Mouse (Mus musculus) CH12.LX (cell line): ENCODE measurements around the gene Art3. TPM values are rescaled to one million over a fixed set of nuclear protein-coding genes. Genes with fewer than 3 reads are reported as not detected.

ENCODE experiments used
- DNase-seq: peaks from one replicate; pipeline ENCODE4 v3.0.0-alpha.2; 2013; ENCODE audit errors: extremely low read depth
- H3K27ac ChIP-seq: 2 replicates; pipeline ENCODE4 v1.5.1; 2012; ENCODE audit warnings: low read depth, mild to moderate bottlenecking, control low read depth, moderate library complexity; ENCODE audit not compliant: insufficient read depth
- H3K27me3 ChIP-seq: replicated peaks from 2 replicates; pipeline ENCODE3; 2012; ENCODE audit warnings: inconsistent platforms
- H3K36me3 ChIP-seq, 2 experiments: replicated peaks in 1 of 2; 2 replicates each; pipeline versions ENCODE3 to v1.6.1; 2012; ENCODE audit warnings: inconsistent platforms in 1 of 2, low read length in 1 of 2, mild to moderate bottlenecking in 1 of 2, mixed read lengths in 1 of 2, moderate library complexity in 1 of 2; ENCODE audit not compliant: control insufficient read depth in 1 of 2, insufficient read depth in 1 of 2
- H3K4me1 ChIP-seq, 2 experiments: 2 replicates each; pipeline ENCODE4 v1.6.1; 2012; ENCODE audit warnings: inconsistent platforms in 1 of 2, moderate library complexity in 1 of 2; ENCODE audit not compliant: insufficient read depth in 2 of 2, control insufficient read depth in 1 of 2
- H3K4me2 ChIP-seq: 2 replicates; pipeline ENCODE4 v1.6.1; 2012; ENCODE audit warnings: low read depth, mild to moderate bottlenecking, control low read depth; ENCODE audit not compliant: poor library complexity, insufficient read depth, severe bottlenecking
- H3K4me3 ChIP-seq, 3 experiments: fragments of 150-350 bp in 1 of 3; sonication (generic) in 1 of 3; replicated peaks in 1 of 3; 2 replicates each; pipeline versions ENCODE3 to v1.5.1; 2011 to 2012; ENCODE audit warnings: low read depth in 2 of 3, low read length in 2 of 3, mild to moderate bottlenecking in 2 of 3, moderate library complexity in 2 of 3, control low read depth in 1 of 3, improper control_type of control experiment in 1 of 3, inconsistent platforms in 1 of 3, mixed read lengths in 1 of 3; ENCODE audit not compliant: poor library complexity in 1 of 3
- H3K79me2 ChIP-seq: replicated peaks from 2 replicates; pipeline ENCODE4 v1.6.1; 2012; ENCODE audit warnings: mild to moderate bottlenecking, moderate library complexity; ENCODE audit not compliant: control insufficient read depth, poor library complexity, insufficient read depth, severe bottlenecking; ENCODE audit errors: extremely low read depth
- H3K9ac ChIP-seq: 2 replicates; pipeline ENCODE4 v1.6.1; 2012; ENCODE audit warnings: low read depth, mild to moderate bottlenecking, control low read depth, moderate library complexity; ENCODE audit not compliant: insufficient read depth
- H3K9me3 ChIP-seq: replicated peaks from 2 replicates; pipeline ENCODE3; 2012; ENCODE audit warnings: low read length, inconsistent platforms, mixed read lengths
- BHLHE40 ChIP-seq: IDR thresholded peaks from 2 replicates; pipeline ENCODE4 v1.6.1; 2011; ENCODE audit warnings: mild to moderate bottlenecking, low read depth, low read length, improper control_type of control experiment
- CHD1 ChIP-seq: IDR thresholded peaks from 2 replicates; pipeline ENCODE4 v1.6.1; 2012; ENCODE audit warnings: low read depth, low read length, improper control_type of control experiment, inconsistent platforms
- CHD2 ChIP-seq: IDR thresholded peaks from 2 replicates; pipeline ENCODE4 v1.6.1; 2011; ENCODE audit warnings: low read length, improper control_type of control experiment
- CTCF ChIP-seq, 2 experiments: IDR thresholded peaks in 1 of 2; conservative IDR thresholded peaks in 1 of 2; 2 replicates each; pipeline ENCODE4 v1.5.1; 2011 to 2012; ENCODE audit warnings: low read depth in 2 of 2, low read length in 2 of 2, improper control_type of control experiment in 1 of 2, inconsistent platforms in 1 of 2, mild to moderate bottlenecking in 1 of 2, moderate library complexity in 1 of 2
- E2F4 ChIP-seq: IDR thresholded peaks from 2 replicates; pipeline ENCODE4 v1.6.1; 2011; ENCODE audit warnings: low read depth, low read length, improper control_type of control experiment; ENCODE audit not compliant: insufficient replicate concordance
- ELF1 ChIP-seq: IDR thresholded peaks from 2 replicates; pipeline ENCODE4 v1.6.1; 2014; ENCODE audit warnings: low read depth, mild to moderate bottlenecking, inconsistent platforms, low read length, improper control_type of control experiment
- EP300 ChIP-seq: IDR thresholded peaks from 2 replicates; pipeline ENCODE4 v1.6.1; 2011; ENCODE audit warnings: low read length, improper control_type of control experiment
- ETS1 ChIP-seq: conservative IDR thresholded peaks from 2 replicates; pipeline ENCODE4 v1.6.1; 2012; ENCODE audit warnings: low read depth, mild to moderate bottlenecking, inconsistent platforms, low read length, improper control_type of control experiment, moderate library complexity
- GABPA ChIP-seq: IDR thresholded peaks from 2 replicates; pipeline ENCODE4 v1.6.1; 2012; ENCODE audit warnings: low read depth, low read length, improper control_type of control experiment, inconsistent platforms; ENCODE audit not compliant: insufficient replicate concordance
- HCFC1 ChIP-seq: IDR thresholded peaks from 2 replicates; pipeline ENCODE4 v1.6.1; 2012; ENCODE audit warnings: low read depth, mild to moderate bottlenecking, inconsistent platforms, low read length, improper control_type of control experiment
- IRF4 ChIP-seq: IDR thresholded peaks from 2 replicates; pipeline ENCODE4 v1.6.1; 2014; ENCODE audit warnings: low read depth, mild to moderate bottlenecking, inconsistent platforms, low read length, improper control_type of control experiment
- JUN ChIP-seq: IDR thresholded peaks from 2 replicates; pipeline ENCODE4 v1.6.1; 2011; ENCODE audit warnings: low read depth, mild to moderate bottlenecking, low read length, improper control_type of control experiment, moderate library complexity; ENCODE audit not compliant: insufficient read depth
- JUND ChIP-seq: conservative IDR thresholded peaks from 2 replicates; pipeline ENCODE4 v1.6.1; 2011; ENCODE audit warnings: low read depth, low read length, improper control_type of control experiment
- KAT2A ChIP-seq: IDR thresholded peaks from 2 replicates; pipeline ENCODE4 v1.6.1; 2012; ENCODE audit warnings: low read length, improper control_type of control experiment, inconsistent platforms; ENCODE audit not compliant: insufficient replicate concordance
- MAFK ChIP-seq: IDR thresholded peaks from 2 replicates; pipeline ENCODE4 v1.6.1; 2011; ENCODE audit warnings: low read length, improper control_type of control experiment; ENCODE audit not compliant: insufficient replicate concordance
- MAX ChIP-seq: IDR thresholded peaks from 2 replicates; pipeline ENCODE4 v1.6.1; 2011; ENCODE audit warnings: low read length, improper control_type of control experiment
- MAZ ChIP-seq: IDR thresholded peaks from 2 replicates; pipeline ENCODE4 v1.6.1; 2012; ENCODE audit warnings: low read depth, mild to moderate bottlenecking, inconsistent platforms, low read length, improper control_type of control experiment, moderate library complexity
- MEF2A ChIP-seq: IDR thresholded peaks from 2 replicates; pipeline ENCODE4 v1.6.1; 2014; ENCODE audit warnings: low read depth, mild to moderate bottlenecking, inconsistent platforms, low read length, improper control_type of control experiment, borderline replicate concordance
- MXI1 ChIP-seq: IDR thresholded peaks from 2 replicates; pipeline ENCODE4 v1.6.1; 2011; ENCODE audit warnings: mild to moderate bottlenecking, low read depth, low read length, improper control_type of control experiment
- MYC ChIP-seq: IDR thresholded peaks from 2 replicates; pipeline ENCODE4 v1.6.1; 2011; ENCODE audit warnings: low read depth, mild to moderate bottlenecking, improper control_type of control experiment, low read length
- NELFE ChIP-seq: IDR thresholded peaks from 2 replicates; pipeline ENCODE4 v1.6.1; 2011; ENCODE audit warnings: low read depth, low read length, improper control_type of control experiment
- NRF1 ChIP-seq: IDR thresholded peaks from 2 replicates; pipeline ENCODE4 v1.6.1; 2014; ENCODE audit warnings: low read depth, mild to moderate bottlenecking, inconsistent platforms, low read length, improper control_type of control experiment, moderate library complexity
- PAX5 ChIP-seq: IDR thresholded peaks from 2 replicates; pipeline ENCODE4 v1.6.1; 2012; ENCODE audit warnings: low read length, inconsistent platforms, mixed read lengths
- POLR2A ChIP-seq: IDR thresholded peaks from 2 replicates; pipeline ENCODE4 v1.6.1; 2011; ENCODE audit warnings: low read depth, mild to moderate bottlenecking, improper control_type of control experiment, low read length
- POLR2AphosphoS2 ChIP-seq: IDR thresholded peaks from 2 replicates; pipeline ENCODE4 v1.6.1; 2011; ENCODE audit warnings: low read depth, low read length, improper control_type of control experiment
- RAD21 ChIP-seq: IDR thresholded peaks from 2 replicates; pipeline ENCODE4 v1.6.1; 2011; ENCODE audit warnings: low read depth, mild to moderate bottlenecking, low read length, improper control_type of control experiment, moderate library complexity
- RCOR1 ChIP-seq: conservative IDR thresholded peaks from 2 replicates; pipeline ENCODE4 v1.6.1; 2012; ENCODE audit warnings: low read depth, mild to moderate bottlenecking, inconsistent platforms, low read length, improper control_type of control experiment
- SIN3A ChIP-seq: IDR thresholded peaks from 2 replicates; pipeline ENCODE4 v1.6.1; 2012; ENCODE audit warnings: low read length, improper control_type of control experiment, inconsistent platforms
- SMC3 ChIP-seq: IDR thresholded peaks from 2 replicates; pipeline ENCODE4 v1.6.1; 2011; ENCODE audit warnings: low read depth, low read length, improper control_type of control experiment
- TBP ChIP-seq: conservative IDR thresholded peaks from 2 replicates; pipeline ENCODE4 v1.6.1; 2011; ENCODE audit warnings: low read depth, low read length, improper control_type of control experiment
- TCF12 ChIP-seq: IDR thresholded peaks from 2 replicates; pipeline ENCODE4 v1.6.1; 2014; ENCODE audit warnings: low read depth, mild to moderate bottlenecking, inconsistent platforms, low read length, improper control_type of control experiment
- UBTF ChIP-seq: IDR thresholded peaks from 2 replicates; pipeline ENCODE4 v1.6.1; 2012; ENCODE audit warnings: low read depth, mild to moderate bottlenecking, inconsistent platforms, low read length, improper control_type of control experiment, moderate library complexity
- USF1 ChIP-seq: IDR thresholded peaks from 2 replicates; pipeline ENCODE4 v1.6.1; 2014; ENCODE audit warnings: low read depth, mild to moderate bottlenecking, inconsistent platforms, low read length, improper control_type of control experiment
- USF2 ChIP-seq: conservative IDR thresholded peaks from 2 replicates; pipeline ENCODE4 v1.6.1; 2011; ENCODE audit warnings: low read depth, low read length, improper control_type of control experiment
- ZC3H11A ChIP-seq: IDR thresholded peaks from 2 replicates; pipeline ENCODE4 v1.6.1; 2012; ENCODE audit warnings: low read depth, mild to moderate bottlenecking, inconsistent platforms, low read length, improper control_type of control experiment
- ZKSCAN1 ChIP-seq: IDR thresholded peaks from 2 replicates; pipeline ENCODE4 v1.6.1; 2012; ENCODE audit warnings: low read depth, inconsistent platforms, low read length, improper control_type of control experiment, borderline replicate concordance
- ZMIZ1 ChIP-seq: IDR thresholded peaks from 2 replicates; pipeline ENCODE4 v1.6.1; 2012; ENCODE audit warnings: low read depth, mild to moderate bottlenecking, inconsistent platforms, low read length, improper control_type of control experiment
- ZNF384 ChIP-seq: IDR thresholded peaks from 2 replicates; pipeline ENCODE4 v1.6.1; 2012; ENCODE audit warnings: low read depth, low read length, improper control_type of control experiment, inconsistent platforms
- dilution Hi-C: fragments of 300-500 bp; cut with MboI; formaldehyde crosslinking; loops from 2 replicates; pipeline ENCODE4 v1.14.3; 2020; ENCODE audit warnings: low sequenced_read_pairs; ENCODE audit not compliant: extremely low pct_unique_long_range_greater_than_20kb, extremely low pct_ligation_motif_present
- in situ Hi-C: fragments of 300-500 bp; cut with MboI; formaldehyde crosslinking; loops from 3 replicates; pipeline ENCODE4 v1.14.3; 2019; ENCODE audit warnings: low sequenced_read_pairs, low pct_ligation_motif_present, low pct_unique_long_range_greater_than_20kb, mixed read lengths
- polyA plus RNA-seq: library from polyadenylated mRNA; unstranded; fragments of >175 nt; gene quantifications from 2 replicates; pipeline ENCODE4 v1.2.1, GENCODE M21; 2012; ENCODE audit warnings: low read depth; ENCODE audit not compliant: insufficient read length
- total RNA-seq, 2 experiments: library from RNA; depleted of rRNA; stranded (reverse); fragments of 300-350 nt in 1 of 2; fragments of >200 nt in 1 of 2; gene quantifications; 2 replicates each; pipeline ENCODE4 v1.2.3; 2012 to 2014

The Art3 gene
- total and polyA plus RNA-seq, 3 experiments = 0.34 TPM; not detected in 2

DNA sequence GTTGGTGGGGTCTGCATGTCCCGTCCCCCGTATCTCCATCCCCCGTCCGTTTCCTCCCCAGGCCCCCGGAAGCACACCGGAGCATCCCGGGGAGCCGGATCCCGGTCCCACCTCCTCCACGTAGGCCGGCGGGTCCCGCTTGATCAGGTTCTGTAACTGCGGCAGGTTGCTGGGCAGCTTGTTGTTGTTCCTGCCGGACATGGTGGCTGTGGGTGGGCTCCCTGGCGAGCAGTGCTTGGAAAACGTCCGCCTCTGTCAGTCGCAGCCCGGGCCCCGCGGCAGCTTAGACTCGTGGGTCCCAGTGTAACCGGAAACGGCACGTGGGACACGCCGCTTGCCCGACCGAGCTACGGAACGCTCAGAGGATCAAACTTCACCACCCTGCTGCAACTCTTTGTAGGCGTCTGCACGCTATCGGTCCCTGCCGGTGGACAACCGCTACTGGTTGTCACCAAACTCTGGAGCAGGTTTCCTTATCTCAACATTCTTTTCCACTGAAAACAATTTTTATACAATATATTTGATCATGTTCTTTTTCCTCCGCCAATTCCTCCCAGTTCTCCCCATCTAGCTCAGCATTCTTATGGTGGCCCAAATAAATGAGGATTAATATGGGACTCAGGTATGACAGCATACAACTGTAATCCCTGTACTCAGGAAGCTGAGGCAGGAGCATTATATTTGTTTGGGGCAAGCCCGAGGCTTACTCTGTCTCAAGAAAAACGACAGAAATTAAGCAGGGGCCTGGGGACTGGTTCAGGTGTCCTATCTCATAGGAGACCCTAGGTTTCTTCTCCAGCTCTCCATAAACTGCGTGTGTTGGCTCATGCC lies 21.7 kb upstream of the Art3 start, which contains the start of gene Sdad1:
TSS of gene Sdad1 (minus strand) at position 799 of the 831 bp plus-strand sequence.
- H3K4me3 ChIP-seq = peak within 1 kb of the TSS; percentile 77 to 92 (median 81)
- peaks cover 20 to 36% of the 10 kb centered on the region in 2 experiments for H3K36me3 ChIP-seq
- dilution Hi-C loops (no loop called here), in situ Hi-C loops (no loop called here)
- DNase-seq = peak; percentile 93
- H3K27me3 ChIP-seq = no peaks in the 10 kb centered on the region
- peak within 1 kb of the TSS; percentile 100; the same call in 1 of the 2 replicates for H3K4me2 ChIP-seq
- TF ChIP-seq ETS1 (peak; percentile 54), CHD1 (no peak), SIN3A (peak; percentile 98), MYC (peak; percentile 98), SMC3 (peak; percentile 55), JUND (no peak), E2F4 (no peak), NRF1 (peak; percentile 39; the same call in 1 of the 2 replicates), MEF2A (peak; percentile 65), IRF4 (peak; percentile 72; the same call in 1 of the 2 replicates), HCFC1 (peak; percentile 89), BHLHE40 (peak; percentile 100), MAZ (peak; percentile 37; the same call in 1 of the 2 replicates), USF1 (peak; percentile 76), ZKSCAN1 (no peak), TBP (0 out of 2 replicates have a peak, but pooled peaks have one; percentile 47), PAX5 (no peak), USF2 (0 out of 2 replicates have a peak, but pooled peaks have one; percentile 7), ZC3H11A (no peak), NELFE (peak; percentile 85), JUN (no peak), RAD21 (peak; percentile 18), ZMIZ1 (peak; percentile 62), MXI1 (peak; percentile 100), ELF1 (peak; percentile 87), MAFK (no peak), CHD2 (no peak), TCF12 (peak; percentile 79), GABPA (no peak), ZNF384 (no peak), RCOR1 (peak; percentile 41; the same call in 1 of the 2 replicates), KAT2A (peak; percentile 86; the same call in 1 of the 2 replicates), EP300 (no peak), CTCF (conservative IDR thresholded peaks at IDR 0.05 in 1 of 2, IDR thresholded peaks at IDR 0.05 in 1 of 2; ENCODE audit: low read depth in 2 of 2, low read length in 2 of 2) (peak in 1 of 2 experiments; percentile 75; a peak in 2 of 4 replicates), UBTF (peak; percentile 24; the same call in 1 of the 2 replicates), POLR2AphosphoS2 (peak; percentile 49; the same call in 1 of the 2 replicates), POLR2A (peak; percentile 81), MAX (peak; percentile 98)
- H3K4me1 ChIP-seq = peaks cover 11 to 28% of the 10 kb centered on the region in 2 experiments
- H3K9me3 ChIP-seq = no peaks in the 10 kb centered on the region
- H3K27ac ChIP-seq = peak within 1 kb of the TSS; percentile 8; the same call in 1 of the 2 replicates
- H3K9ac ChIP-seq = peak within 1 kb of the TSS; percentile 85
- H3K79me2 ChIP-seq = peaks cover 34% of the 10 kb centered on the region
